Mouse (Mus musculus) adrenal gland, postnatal 4 days (tissue): ENCODE measurements around the gene Bcl2l2. TPM values are rescaled to one million over a fixed set of nuclear protein-coding genes. Genes with fewer than 3 reads are reported as not detected.

Source experiments
- DNase-seq, 2 experiments: peaks; one replicate each; pipeline ENCODE4 v3.0.0; 2021 to 2022; ENCODE audit warnings: low spot score in 2 of 2, mixed read lengths in 2 of 2
- total RNA-seq, 2 experiments: library from RNA; stranded (reverse); gene quantifications; 2 replicates each; pipeline ENCODE4 v1.2.3; 2021

Bcl2l2 gene
- total RNA-seq, 2 experiments from 2014 or later: 55.3 to 65.3 TPM

DNA sequence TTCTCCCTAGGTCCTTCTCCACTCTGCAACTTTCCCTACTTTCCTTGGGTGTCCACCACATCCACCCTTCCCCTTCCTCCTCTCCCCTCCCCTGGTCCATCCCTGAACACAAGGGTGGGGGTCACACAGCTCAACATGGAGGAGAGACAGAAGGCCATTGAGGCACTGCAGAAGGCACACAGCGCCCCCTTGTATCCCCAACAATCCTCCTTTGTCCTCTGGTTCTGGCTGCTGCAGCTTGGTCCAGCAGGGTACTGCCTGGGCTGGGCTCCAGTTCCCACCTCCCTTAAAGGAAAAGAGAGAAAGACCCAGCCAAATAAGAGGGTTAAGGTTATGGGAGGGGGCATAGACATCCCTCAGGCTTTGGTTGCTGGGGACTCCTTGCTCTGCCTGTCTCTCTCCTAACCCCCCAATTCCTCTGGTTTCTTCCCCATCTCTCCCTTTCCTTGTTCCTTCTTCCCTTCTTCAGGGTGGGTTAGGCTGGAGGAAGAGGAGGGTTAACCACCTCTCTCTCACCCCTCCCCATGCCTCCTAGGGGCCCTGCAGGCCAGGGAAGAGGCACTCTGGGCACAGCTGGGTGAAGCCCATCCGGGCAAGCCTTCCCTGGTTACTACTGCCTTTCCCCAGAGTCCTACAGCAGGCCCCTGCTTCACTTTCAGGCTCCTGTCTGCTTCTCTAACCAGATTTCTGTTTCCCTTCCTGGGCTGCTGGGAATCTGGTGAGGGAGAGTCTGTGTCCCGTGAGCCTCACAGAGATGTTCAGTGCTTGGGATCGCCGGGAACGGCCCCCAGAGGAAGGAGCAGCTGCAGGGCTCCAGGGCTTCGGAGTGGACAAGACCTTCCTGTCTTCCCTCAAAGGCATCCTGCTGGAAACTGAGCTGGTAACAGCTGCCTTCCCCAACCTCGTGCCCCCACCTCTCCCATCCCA lies 53.0 kb downstream of the Bcl2l2 start, which contains the start of gene Cmtm5:
Gene Cmtm5 (plus strand): TSS at position 358 of the 927 bp plus-strand sequence.
- DNase-seq: no peak

DNA sequence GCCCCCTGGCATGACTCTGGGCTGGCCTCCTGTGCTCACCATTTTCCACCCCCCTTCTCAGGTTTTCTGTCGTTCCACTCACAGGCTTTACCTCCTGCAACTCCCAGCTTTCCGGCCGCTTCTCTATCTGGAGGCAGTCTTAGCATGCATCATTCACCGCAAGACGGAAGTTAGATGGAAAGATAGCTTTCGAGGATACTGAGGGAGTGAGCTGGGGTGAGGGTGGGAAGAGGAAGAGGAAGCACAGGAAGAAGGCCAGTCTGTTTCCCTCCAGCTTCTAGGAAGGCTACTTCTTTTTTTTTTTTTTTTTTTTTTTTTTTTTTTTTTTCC lies 53.6 kb downstream of the Bcl2l2 start:
- DNase-seq: no peak

DNA sequence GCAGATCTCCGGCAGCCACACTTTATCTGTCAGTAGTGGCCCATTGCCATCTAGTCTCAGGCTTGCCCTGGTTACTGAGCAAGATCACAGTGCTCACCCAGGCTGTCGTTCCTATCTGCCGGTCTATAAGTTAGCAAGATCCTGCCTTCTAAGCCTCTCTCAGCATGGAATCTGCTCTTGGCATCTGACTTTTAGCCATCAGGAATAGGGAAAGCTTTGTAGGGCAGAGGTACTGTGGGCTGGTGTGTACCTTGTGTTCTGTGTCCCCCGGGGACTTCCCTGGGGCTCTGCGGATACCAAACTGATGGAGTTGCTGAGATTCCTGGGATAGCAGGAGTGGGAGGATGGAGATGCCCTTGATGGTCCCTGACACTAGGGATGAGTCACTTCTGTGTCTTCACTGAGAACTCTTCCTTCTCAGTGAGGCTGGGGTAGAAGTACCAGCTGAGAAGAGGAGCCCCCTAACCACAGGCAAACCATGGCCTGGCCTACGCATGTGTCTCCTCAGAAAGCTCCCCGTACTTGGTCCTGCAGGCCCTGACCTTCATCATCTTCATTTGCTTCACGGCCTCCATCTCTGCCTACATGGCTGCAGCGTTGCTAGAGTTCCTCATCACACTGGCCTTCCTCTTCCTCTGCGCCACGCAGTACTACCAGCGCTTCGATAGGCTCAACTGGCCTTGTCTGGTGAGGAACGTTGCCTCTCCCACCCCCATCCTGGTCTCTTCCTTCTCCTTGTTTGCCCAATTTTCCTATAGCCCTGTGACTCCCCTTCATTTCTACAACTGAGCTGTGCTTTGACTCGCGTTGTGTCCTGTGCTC lies 54.4 kb downstream of the Bcl2l2 start:
- DNase-seq: no peak

Other genes starting within 250 kb of the Bcl2l2 start
- gene Gm17606, start 242.4 kb upstream of the Bcl2l2 start, total RNA-seq: not detected
- gene Cdh24, start 242.0 kb upstream of the Bcl2l2 start, total RNA-seq: 1 to 10 TPM; 4.0 to 5.2 TPM
- 10 to 100 TPM; 38.2 to 43.0 TPM for gene 1700123O20Rik, start 197.2 kb upstream of the Bcl2l2 start, total RNA-seq
- gene Acin1, start 196.4 kb upstream of the Bcl2l2 start, total RNA-seq: 100 to 1,000 TPM; 252 to 273 TPM
- gene Gm29776, start 184.5 kb upstream of the Bcl2l2 start, total RNA-seq: under 1 TPM; 0.11 TPM
- gene Cebpe, start 171.2 kb upstream of the Bcl2l2 start, total RNA-seq: 1 to 10 TPM in 1 of 2 experiments, under 1 TPM in 1; 0.78 to 1.6 TPM
- 10 to 100 TPM; 60.0 to 66.7 TPM for gene Slc7a8, start 101.4 kb upstream of the Bcl2l2 start, total RNA-seq
- gene Rnf212b, start 69.2 kb upstream of the Bcl2l2 start, total RNA-seq: under 1 TPM; 0.37 to 0.42 TPM
- 10 to 100 TPM; 17.9 to 18.3 TPM for gene Homez, start 12.4 kb upstream of the Bcl2l2 start, total RNA-seq
- 10 to 100 TPM; 16.9 to 21.0 TPM for gene Ppp1r3e, start 5.8 kb upstream of the Bcl2l2 start, total RNA-seq
- 10 to 100 TPM in 1 of 2 experiments, 1 to 10 TPM in 1; 5.5 to 13.0 TPM for gene Gm20521, start 64 bp downstream of the Bcl2l2 start, total RNA-seq
- gene Pabpn1, start 9.1 kb downstream of the Bcl2l2 start, total RNA-seq: 100 to 1,000 TPM; 334 to 350 TPM
- gene Slc22a17, start 29.8 kb downstream of the Bcl2l2 start, total RNA-seq: 10 to 100 TPM; 63.7 to 68.4 TPM
- gene Efs, start 42.7 kb downstream of the Bcl2l2 start, total RNA-seq: 10 to 100 TPM; 13.2 to 13.9 TPM
- gene Il25, start 49.3 kb downstream of the Bcl2l2 start, total RNA-seq: not detected
- 1 to 10 TPM; 2.4 to 3.8 TPM for gene Cmtm5, start 52.9 kb downstream of the Bcl2l2 start, total RNA-seq
- 1 to 10 TPM in 1 of 2 experiments, under 1 TPM in 1; 0.81 to 4.9 TPM for gene Myh6, start 83.5 kb downstream of the Bcl2l2 start, total RNA-seq
- not detected for gene Gm17428, start 93.6 kb downstream of the Bcl2l2 start, total RNA-seq
- 10 to 100 TPM in 1 of 2 experiments, 1 to 10 TPM in 1; 5.3 to 21.8 TPM for gene Myh7, start 111.2 kb downstream of the Bcl2l2 start, total RNA-seq
- 10 to 100 TPM; 44.2 to 47.5 TPM for gene Ngdn, start 132.1 kb downstream of the Bcl2l2 start, total RNA-seq
- gene Zfhx2, start 208.9 kb downstream of the Bcl2l2 start, total RNA-seq: 10 to 100 TPM; 11.9 to 13.5 TPM
- 10 to 100 TPM; 21.0 to 21.3 TPM for gene Thtpa, start 211.4 kb downstream of the Bcl2l2 start, total RNA-seq
- gene Ap1g2, start 223.2 kb downstream of the Bcl2l2 start, total RNA-seq: 10 to 100 TPM; 30.3 to 34.0 TPM
- gene Jph4, start 233.6 kb downstream of the Bcl2l2 start, total RNA-seq: 10 to 100 TPM; 11.9 to 14.8 TPM